Mouse (Mus musculus): ENCODE data around the gene Six1. TPM values are rescaled to one million over a fixed set of nuclear protein-coding genes. Genes with fewer than 3 reads are reported as not detected.

Gene Six1
- polyA plus RNA-seq, 1 experiment = not detected

- H3K4me3 ChIP-seq (replicated peaks) = no peak overlapping the region
- H3K4me1 ChIP-seq (ENCODE audit: control insufficient read depth) = no peaks in the 10 kb centered on the region; the same call in none of the 2 replicates
- peaks cover 6% of the 10 kb centered on the region; the same call in 1 of the 2 replicates for H3K9me3 ChIP-seq (ENCODE audit: control insufficient read depth, low read length)
- TF ChIP-seq GATA1 (IDR thresholded peaks at IDR 0.05; ENCODE audit: low read length) (no peak), TAL1 (IDR thresholded peaks at IDR 0.05; ENCODE audit: low read length) (no peak)
- no peaks in the 10 kb centered on the region for H3K36me3 ChIP-seq (ENCODE audit: control insufficient read depth)
- peaks cover 100% of the 10 kb centered on the region for H3K27me3 ChIP-seq (ENCODE audit: control insufficient read depth)
Observed at GRCm38 (mm10) chr12:73045046-73045723, 8.5 kb downstream of the Six1 start.

GRCm38 (mm10) chr12:73044221-73045045, 9.3 kb downstream of the Six1 start:
- TF ChIP-seq GATA1 (IDR thresholded peaks at IDR 0.05; ENCODE audit: low read length) = no peak
- TF ChIP-seq TAL1 (IDR thresholded peaks at IDR 0.05; ENCODE audit: low read length) = no peak
- no peaks in the 10 kb centered on the region for H3K36me3 ChIP-seq (ENCODE audit: control insufficient read depth)
- no peaks in the 10 kb centered on the region; the same call in none of the 2 replicates for H3K4me1 ChIP-seq (ENCODE audit: control insufficient read depth)
- peaks cover 9% of the 10 kb centered on the region; the same call in 1 of the 2 replicates for H3K9me3 ChIP-seq (ENCODE audit: control insufficient read depth, low read length)
- H3K4me3 ChIP-seq (replicated peaks) = no peak overlapping the region
- peaks cover 100% of the 10 kb centered on the region for H3K27me3 ChIP-seq (ENCODE audit: control insufficient read depth)

GRCm38 (mm10) chr12:73043396-73044167, 10.1 kb downstream of the Six1 start:
- TF ChIP-seq TAL1 (IDR thresholded peaks at IDR 0.05; ENCODE audit: low read length) (no peak), GATA1 (IDR thresholded peaks at IDR 0.05; ENCODE audit: low read length) (no peak)
- no peak overlapping the region for H3K4me3 ChIP-seq (replicated peaks)
- H3K36me3 ChIP-seq (ENCODE audit: control insufficient read depth) = no peaks in the 10 kb centered on the region
- H3K27me3 ChIP-seq (ENCODE audit: control insufficient read depth) = peaks cover 100% of the 10 kb centered on the region
- peaks cover 9% of the 10 kb centered on the region; the same call in 1 of the 2 replicates for H3K9me3 ChIP-seq (ENCODE audit: control insufficient read depth, low read length)
- H3K4me1 ChIP-seq (ENCODE audit: control insufficient read depth) = no peaks in the 10 kb centered on the region; the same call in none of the 2 replicates

GRCm38 (mm10) chr12:73042903-73043302, 10.8 kb downstream of the Six1 start:
- peaks cover 100% of the 10 kb centered on the region for H3K27me3 ChIP-seq (ENCODE audit: control insufficient read depth)
- peaks cover 9% of the 10 kb centered on the region; the same call in 1 of the 2 replicates for H3K9me3 ChIP-seq (ENCODE audit: control insufficient read depth, low read length)

GRCm38 (mm10) chr12:73042406-73042805, 11.3 kb downstream of the Six1 start:
- peaks cover 100% of the 10 kb centered on the region for H3K27me3 ChIP-seq (ENCODE audit: control insufficient read depth)

More at GRCm38 (mm10) chr12:73042903-73043302, 10.8 kb downstream of the Six1 start:
- no peak for TF ChIP-seq GATA1 (IDR thresholded peaks at IDR 0.05; ENCODE audit: low read length)
- no peak for TF ChIP-seq TAL1 (IDR thresholded peaks at IDR 0.05; ENCODE audit: low read length)
- H3K4me1 ChIP-seq (ENCODE audit: control insufficient read depth) = no peaks in the 10 kb centered on the region; the same call in none of the 2 replicates
- H3K36me3 ChIP-seq (ENCODE audit: control insufficient read depth) = no peaks in the 10 kb centered on the region
- H3K4me3 ChIP-seq (replicated peaks) = no peak overlapping the region

GRCm38 (mm10) chr12:73041256-73041630, 12.4 kb downstream of the Six1 start:
- Histone ChIP-seq H3K4me3 (replicated peaks) (no peak overlapping the region), H3K4me1 (ENCODE audit: control insufficient read depth) (no peaks in the 10 kb centered on the region; the same call in 1 of the 2 replicates), H3K27me3 (ENCODE audit: control insufficient read depth) (peaks cover 100% of the 10 kb centered on the region), H3K9me3 (ENCODE audit: control insufficient read depth, low read length) (peaks cover 9% of the 10 kb centered on the region; the same call in 1 of the 2 replicates), H3K36me3 (ENCODE audit: control insufficient read depth) (no peaks in the 10 kb centered on the region)
- TF ChIP-seq GATA1 (IDR thresholded peaks at IDR 0.05; ENCODE audit: low read length) (no peak), TAL1 (IDR thresholded peaks at IDR 0.05; ENCODE audit: low read length) (no peak)

More at GRCm38 (mm10) chr12:73042406-73042805, 11.3 kb downstream of the Six1 start:
- no peak overlapping the region for H3K4me3 ChIP-seq (replicated peaks)
- H3K4me1 ChIP-seq (ENCODE audit: control insufficient read depth) = no peaks in the 10 kb centered on the region; the same call in none of the 2 replicates
- peaks cover 9% of the 10 kb centered on the region; the same call in 1 of the 2 replicates for H3K9me3 ChIP-seq (ENCODE audit: control insufficient read depth, low read length)
- H3K36me3 ChIP-seq (ENCODE audit: control insufficient read depth) = no peaks in the 10 kb centered on the region
- no peak for TF ChIP-seq TAL1 (IDR thresholded peaks at IDR 0.05; ENCODE audit: low read length)

GRCm38 (mm10) chr12:73040563-73041255, 13.0 kb downstream of the Six1 start:
- no peaks in the 10 kb centered on the region for H3K4me1 ChIP-seq (ENCODE audit: control insufficient read depth)
- peaks cover 4% of the 10 kb centered on the region; the same call in 1 of the 2 replicates for H3K9me3 ChIP-seq (ENCODE audit: control insufficient read depth, low read length)
- H3K27me3 ChIP-seq (ENCODE audit: control insufficient read depth) = peaks cover 100% of the 10 kb centered on the region
- no peak for TF ChIP-seq TAL1 (IDR thresholded peaks at IDR 0.05; ENCODE audit: low read length)
- no peak for TF ChIP-seq GATA1 (IDR thresholded peaks at IDR 0.05; ENCODE audit: low read length)
- H3K4me3 ChIP-seq (replicated peaks) = no peak overlapping the region
- H3K36me3 ChIP-seq (ENCODE audit: control insufficient read depth) = no peaks in the 10 kb centered on the region

GRCm38 (mm10) chr12:73039939-73040562, 13.6 kb downstream of the Six1 start:
- H3K4me1 ChIP-seq (ENCODE audit: control insufficient read depth) = no peaks in the 10 kb centered on the region
- peaks cover 4% of the 10 kb centered on the region; the same call in 1 of the 2 replicates for H3K9me3 ChIP-seq (ENCODE audit: control insufficient read depth, low read length)
- peaks cover 100% of the 10 kb centered on the region for H3K27me3 ChIP-seq (ENCODE audit: control insufficient read depth)
- no peak overlapping the region for H3K4me3 ChIP-seq (replicated peaks)
- TF ChIP-seq GATA1 (IDR thresholded peaks at IDR 0.05; ENCODE audit: low read length) = no peak
- TF ChIP-seq TAL1 (IDR thresholded peaks at IDR 0.05; ENCODE audit: low read length) = no peak
- no peaks in the 10 kb centered on the region for H3K36me3 ChIP-seq (ENCODE audit: control insufficient read depth)

Measured in erythroblast, embryonic 14.5 days (primary cell).